Mouse (Mus musculus): ENCODE data around the gene Akna.

Gene Akna

DNA sequence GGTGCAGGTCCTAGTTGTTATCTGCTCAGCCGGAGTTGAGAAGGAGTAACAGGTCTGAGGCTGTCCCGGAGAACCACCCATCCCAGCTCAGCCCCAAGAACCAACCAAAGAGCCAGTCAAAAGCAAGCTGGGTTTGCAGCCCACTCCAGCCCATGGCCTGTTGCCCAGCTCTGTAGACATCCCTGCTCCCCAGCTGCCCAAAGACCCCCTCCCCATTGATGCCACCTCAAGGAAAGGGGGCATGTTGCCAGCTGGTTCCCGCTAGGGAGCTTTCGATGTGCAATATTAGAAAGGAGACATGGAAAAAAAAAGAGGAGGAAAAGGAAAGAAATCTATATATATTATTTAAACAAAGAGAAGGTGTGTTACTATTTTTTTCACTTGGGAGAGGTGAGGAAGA, 69.8 kb downstream of the Akna start:
- intact Hi-C loops (cut with DNase I): no loop called here

DNA sequence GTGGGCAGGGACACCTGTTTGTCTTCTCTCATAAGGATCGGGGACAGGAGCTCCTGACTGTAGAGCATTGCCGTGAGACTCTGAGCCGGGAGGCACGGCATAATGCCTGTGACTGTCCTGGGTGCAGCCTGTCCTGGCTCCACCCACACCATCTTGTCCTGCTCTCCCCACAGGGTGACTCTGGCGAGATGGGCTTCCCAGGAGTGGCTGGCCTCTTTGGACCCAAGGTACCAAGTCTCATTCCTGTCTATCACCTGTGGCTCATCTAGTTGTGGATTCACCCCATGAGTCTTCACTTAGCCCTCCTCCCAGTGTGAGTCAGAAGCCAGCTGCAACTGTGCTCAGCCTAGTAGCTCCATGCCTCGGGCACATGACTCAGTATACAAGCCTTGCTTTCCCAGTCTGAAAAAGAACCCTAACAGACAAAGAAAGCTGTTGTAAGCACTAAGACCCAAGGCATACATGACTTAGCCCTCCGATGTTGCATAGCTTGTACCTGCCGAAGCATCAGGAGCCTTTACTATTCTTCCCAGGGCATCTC, 79.8 kb downstream of the Akna start:
- intact Hi-C loops (cut with DNase I): no loop called here

DNA sequence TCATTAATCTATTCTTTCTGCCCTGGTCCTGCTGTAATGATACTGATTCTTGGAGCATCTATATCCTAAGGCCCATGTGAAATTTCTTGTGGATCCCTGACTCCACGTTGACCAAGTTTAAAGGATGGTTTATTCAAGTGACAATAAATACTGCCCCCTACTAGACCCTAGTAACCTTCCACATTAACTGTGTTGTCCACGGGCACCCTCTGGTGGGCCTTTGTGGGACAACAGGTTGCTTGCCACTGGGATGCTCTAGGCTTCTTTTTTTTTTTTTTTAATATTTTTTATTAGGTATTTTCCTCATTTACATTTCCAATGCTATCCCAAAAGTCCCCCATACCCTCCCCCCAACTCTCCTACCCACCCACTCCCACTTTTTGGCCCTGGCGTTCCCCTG, 83.6 kb downstream of the Akna start:
- intact Hi-C loops (cut with DNase I): loop anchor here (5.0 kb wide), 1 partner anchor 137 kb away; no protein-coding TSS in a partner anchor

All from adrenal gland (tissue).